Mouse (Mus musculus) megakaryocyte progenitor cell, adult 5-6 weeks (primary cell): ENCODE measurements at regions not wholly inside any gene's neighbourhood (a gene's known extent, or its start where the extent isn't known, plus 50 kb on each side); places are given as distances from the start of the nearest gene placed in this dataset.
"Not testable (repeated sequence)": the region's sequence is repeated elsewhere in the genome, so short reads cannot be mapped to it uniquely, and the experiment has no call there.

Source experiments
- ATAC-seq: replicated peaks from 2 replicates; pipeline ENCODE4 v1.8.0; 2016; ENCODE audit warnings: mild to moderate bottlenecking, moderate TSS enrichment, inconsistent platforms; ENCODE audit not compliant: poor library complexity

DNA sequence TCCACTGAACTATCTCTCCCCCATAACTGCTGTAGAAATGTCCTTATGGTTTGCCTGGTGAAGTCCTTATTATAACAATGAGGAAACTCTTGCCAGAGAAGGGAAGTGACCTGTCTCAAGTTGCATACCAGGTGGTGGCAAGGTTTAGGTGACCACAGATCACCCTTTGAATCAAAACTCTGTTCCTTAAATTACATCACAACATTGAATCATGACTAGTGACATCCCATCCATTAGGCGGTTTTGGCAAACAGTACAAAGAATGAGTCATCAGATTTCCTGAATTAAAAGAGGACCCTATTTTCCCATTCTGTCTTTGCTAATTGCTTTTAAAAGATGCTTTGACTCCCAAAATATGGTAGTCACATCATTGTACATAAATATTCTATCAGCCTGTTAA is 168.5 kb upstream of the Pgr start:
- ATAC-seq, result no peak

DNA sequence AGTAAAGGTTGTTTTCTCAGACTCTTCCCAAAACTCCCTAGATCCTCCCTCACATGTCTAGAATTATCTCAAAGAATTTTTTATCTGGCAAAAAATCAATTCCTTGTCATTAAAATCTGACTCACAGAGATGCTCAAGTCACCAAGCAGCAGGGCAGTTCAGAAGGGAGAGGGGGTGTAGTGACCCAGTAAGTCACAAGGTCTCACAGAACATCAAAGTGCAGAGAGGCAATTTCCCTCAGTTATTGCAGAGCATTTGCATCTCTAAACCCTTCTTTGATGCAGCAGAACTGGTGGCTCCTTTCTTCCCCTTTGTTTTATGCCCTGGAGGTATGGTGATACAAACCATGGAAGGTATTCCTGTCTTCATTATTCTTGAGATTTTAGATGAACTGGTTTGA is 166.1 kb upstream of the Pgr start:
- ATAC-seq, result no peak

- ATAC-seq, result no peak
Measured at GRCm38 (mm10) chr9:8740190-8740589, 159.4 kb upstream of the Pgr start.

DNA sequence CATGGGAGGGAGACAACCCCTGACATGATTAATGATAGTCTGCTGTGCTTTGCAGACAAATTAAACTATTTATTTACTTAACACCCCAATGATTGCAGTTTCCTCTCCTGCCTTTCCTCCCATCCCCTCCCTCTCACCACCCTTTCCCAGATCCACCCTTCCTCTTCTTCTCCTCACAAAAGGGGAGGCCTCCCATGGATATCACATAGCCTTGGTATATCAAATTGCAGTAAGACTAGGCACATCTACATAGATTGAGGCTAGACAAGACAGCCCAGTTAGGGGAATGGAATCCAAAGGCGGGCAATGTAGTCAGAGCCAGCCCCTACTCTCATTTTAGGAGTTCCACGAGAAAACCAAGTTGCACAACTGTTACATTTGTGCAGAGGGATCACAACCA is 149.8 kb upstream of the Pgr start:
- no peak for ATAC-seq

DNA sequence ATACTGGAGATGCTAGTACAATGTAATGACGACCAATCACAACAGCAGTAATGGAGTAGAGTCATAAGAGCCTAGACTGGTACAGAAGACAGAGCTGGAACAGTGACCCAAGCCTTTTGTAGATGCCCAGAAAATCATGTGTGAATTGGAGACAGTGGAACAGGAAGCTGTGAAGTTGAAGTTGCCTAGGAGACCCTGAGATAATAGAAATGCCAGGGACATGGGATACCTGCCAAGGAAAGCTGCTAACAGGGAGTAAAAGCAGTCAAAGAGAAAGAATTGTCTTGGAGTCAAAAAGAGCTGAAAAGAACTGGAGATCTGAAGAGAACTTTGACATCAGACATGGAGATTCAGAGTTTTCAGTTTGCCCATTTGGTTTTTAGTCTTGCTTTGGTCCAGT is 138.8 kb upstream of the Pgr start:
- no peak for ATAC-seq

DNA sequence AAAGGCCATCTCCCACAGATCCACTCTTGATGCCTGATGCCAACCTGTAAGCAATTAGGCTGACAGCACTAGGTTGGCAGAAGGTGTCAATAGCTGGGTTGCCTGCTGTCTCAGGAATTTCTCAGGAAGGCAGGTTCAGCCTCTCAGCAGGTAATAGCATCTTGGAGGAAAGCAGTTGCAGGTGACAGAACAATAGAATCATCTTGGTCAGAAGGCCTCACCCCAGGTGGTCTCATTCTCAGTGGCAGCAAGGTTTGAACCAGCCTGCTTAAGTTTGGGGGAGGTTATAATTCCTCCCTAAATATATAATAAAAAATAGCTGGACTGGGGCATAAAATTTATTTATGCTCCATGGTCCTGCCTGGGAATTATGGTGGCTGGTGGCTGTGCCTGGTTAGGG is 130.2 kb upstream of the Pgr start:
- not testable (repeated sequence) for ATAC-seq

DNA sequence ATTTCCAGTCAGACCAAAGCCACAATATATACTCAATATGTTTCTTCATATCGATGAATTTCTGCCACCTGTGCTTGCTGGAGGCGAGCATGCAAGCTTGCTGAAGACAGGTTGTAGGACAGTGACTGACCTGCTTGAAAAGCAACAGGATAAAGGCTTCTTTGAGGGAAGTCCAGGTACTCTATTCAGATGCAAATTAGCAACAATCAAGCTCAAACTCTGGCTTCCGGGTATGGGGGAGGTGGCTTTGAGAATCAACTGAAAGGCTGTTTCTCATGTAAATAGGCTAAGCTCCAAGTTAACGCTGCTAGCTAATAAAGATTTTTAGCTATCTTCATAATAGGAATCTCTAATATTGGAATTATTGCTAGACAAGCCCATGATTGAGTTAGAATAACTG is 129.6 kb upstream of the Pgr start:
- no peak for ATAC-seq

DNA sequence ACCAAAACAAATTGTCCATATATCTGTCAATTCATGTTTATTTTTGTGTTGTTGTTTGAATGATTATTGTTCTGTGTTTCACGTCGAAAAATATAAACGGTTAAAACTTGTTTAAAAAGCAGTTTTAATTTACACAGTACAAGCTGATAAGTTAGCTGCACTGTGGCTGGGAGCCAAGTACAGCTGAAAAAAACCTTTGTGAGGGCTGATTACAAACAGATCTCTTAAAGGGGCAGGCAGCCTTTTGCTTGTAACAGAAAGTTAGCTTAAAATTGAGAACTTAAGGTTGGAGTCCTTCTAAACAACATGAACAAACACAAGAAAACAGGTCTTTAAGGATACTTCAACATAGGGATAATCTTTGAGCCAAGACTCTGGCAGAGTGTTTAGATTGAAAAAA is 118.3 kb upstream of the Pgr start:
- ATAC-seq, result not testable (repeated sequence)

DNA sequence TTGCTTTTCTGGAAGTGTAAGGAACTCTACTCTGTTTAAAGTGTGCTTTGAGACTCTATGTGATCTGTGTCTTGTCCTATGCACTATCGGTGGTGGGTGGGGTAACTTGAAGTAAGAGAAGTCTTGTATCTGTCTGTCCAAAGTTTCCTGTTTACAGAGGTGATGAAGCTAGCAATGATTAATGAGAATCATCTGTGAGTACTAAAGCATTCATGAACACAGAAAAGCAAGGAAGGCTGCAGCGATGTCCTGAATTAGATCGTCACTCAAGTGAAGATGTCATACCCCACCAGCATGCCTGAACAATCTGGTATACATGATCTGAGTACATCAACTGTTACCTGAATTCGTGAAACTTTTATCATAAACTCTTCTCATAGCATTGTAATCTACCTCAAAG is 85.4 kb upstream of the Pgr start:
- no peak for ATAC-seq

GRCm38 (mm10) chr9:8823719-8824371 is 75.8 kb upstream of the Pgr start:
- ATAC-seq, result peak; percentile 94

GRCm38 (mm10) chr9:8832150-8832549 is 67.5 kb upstream of the Pgr start:
- peak; percentile 93 for ATAC-seq

GRCm38 (mm10) chr9:8837073-8837472 is 62.6 kb upstream of the Pgr start:
- 0 out of 2 replicates have a peak, but pooled peaks have one; percentile 26 for ATAC-seq

DNA sequence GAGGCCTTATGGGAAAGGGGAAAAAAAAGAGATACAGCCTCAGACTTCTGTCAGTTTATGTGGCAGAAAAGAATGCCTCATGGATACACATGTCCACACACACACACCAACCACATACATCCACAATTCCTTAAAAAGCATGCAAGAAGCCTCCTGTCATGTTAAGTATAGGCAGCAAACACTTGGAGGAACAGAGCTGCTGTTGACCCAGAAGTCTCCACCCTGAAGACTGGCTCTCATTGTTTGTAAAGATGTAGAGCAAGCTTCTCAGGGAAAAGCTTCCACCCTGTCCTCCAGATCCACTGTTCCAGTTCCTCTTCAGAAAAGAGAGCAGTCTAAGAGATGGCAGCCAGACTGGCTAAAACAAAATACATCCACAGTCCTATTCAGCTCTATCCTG is 61.3 kb upstream of the Pgr start:
- 0 out of 2 replicates have a peak, but pooled peaks have one; percentile 6 for ATAC-seq

GRCm38 (mm10) chr9:8838891-8839290 is 60.7 kb upstream of the Pgr start:
- ATAC-seq, result 0 out of 2 replicates have a peak, but pooled peaks have one; percentile 20
